Mouse (Mus musculus): ENCODE results near the gene Minpp1.
A peak's percentile ranks its signal among the peaks of the same experiment; 100 is the strongest.

Gene Minpp1

DNA sequence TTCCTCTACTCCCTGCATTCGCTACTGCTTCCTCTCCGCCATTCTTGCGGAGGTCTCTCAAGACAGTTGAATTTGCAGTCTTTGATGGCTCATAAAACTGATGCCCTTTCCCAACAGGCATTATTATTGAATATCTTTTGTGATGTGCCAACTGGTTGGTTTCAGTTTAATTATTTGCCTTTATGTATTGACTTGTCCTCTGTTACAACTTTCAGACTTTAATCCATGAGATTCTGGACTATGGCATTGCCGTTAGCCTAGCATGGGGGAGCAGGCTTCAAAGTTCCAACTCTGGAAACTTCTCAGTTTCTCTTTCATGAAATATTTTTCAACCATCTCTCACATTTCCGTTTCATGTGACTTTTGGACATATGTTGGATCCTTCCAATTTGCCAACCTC is 41.6 kb downstream of the Minpp1 start:
- DNase-seq (ENCODE audit: low spot score), result no peak

GRCm38 (mm10) chr19:32528723-32529122 is 43.2 kb downstream of the Minpp1 start:
- DNase-seq (ENCODE audit: low spot score), result no peak

DNA sequence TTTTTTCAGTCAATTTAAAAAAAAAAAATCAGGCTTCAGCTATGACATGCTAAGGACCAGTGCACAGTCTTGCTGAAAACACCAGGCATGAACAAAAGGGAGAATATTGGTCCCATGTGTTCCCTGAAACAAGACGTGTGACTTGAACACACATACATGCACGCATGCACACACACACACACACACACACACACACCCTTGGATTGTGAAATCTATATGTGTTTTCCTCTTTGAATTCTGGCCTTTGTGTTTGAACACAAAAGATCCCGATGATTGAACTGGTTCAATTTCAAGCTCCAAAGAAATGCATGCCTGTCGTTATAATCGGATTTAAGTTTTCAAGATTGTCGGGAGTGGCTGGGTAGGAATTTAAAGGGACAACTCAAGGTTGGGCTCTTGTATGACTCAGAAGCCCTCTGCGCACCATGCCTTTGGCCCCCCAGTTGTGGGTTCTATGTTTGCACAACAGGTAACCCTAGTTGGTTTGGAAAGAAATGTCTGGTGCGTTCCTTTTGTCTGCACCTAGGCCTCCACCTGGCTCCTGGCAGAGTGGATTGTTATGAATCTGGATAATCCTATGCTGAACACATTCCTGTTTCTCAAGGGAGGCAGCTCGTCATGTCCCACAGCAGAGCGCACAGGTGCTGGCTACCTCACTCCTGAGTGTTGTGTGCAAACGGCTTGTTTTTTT is 43.8 kb downstream of the Minpp1 start:
- no peak for DNase-seq (ENCODE audit: low spot score)

DNA sequence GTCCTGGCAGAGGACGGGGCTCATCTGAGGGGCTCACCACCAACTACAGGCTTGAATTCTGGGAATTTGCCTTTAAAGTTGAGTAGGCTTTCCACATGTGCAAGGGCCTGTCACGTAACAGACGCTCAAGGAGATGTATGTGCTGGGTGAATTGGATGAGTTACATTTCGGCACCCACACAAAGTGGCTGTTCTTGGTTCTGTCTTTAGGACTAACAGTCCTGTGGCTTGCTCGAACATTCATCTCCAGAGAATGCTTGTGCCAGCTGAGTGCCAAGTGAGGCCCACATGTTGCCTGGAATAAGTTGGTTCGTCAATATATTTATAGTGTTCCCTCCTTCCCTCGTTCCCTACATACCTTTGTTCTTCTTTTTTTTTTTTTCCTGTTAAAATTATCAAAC is 44.7 kb downstream of the Minpp1 start:
- no peak for DNase-seq (ENCODE audit: low spot score)

DNA sequence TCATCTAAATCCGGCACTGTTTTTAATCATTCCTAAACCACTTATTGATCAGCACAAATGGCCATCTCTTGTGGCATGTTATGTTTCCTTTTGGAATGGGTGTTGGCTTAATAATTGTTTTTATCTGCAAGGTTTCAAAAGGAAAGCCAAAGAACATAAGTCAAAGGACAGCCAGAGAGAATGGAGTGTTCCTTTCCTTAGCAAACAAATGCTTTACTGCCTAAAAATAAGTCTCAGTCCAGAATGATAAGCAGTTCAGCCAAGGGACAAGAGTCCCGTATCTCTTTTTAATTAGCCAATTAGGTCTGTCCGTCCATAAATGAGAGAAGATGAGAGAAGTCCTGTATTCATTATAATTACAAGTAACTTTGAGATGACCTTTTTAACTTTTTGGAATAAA is 46.8 kb downstream of the Minpp1 start:
- DNase-seq (ENCODE audit: low spot score), result no peak

GRCm38 (mm10) chr19:32532737-32533505 is 47.4 kb downstream of the Minpp1 start:
- no peak for DNase-seq (ENCODE audit: low spot score)

GRCm38 (mm10) chr19:32534887-32535286 is 49.3 kb downstream of the Minpp1 start:
- no peak for DNase-seq (ENCODE audit: low spot score)

- DNase-seq (ENCODE audit: low spot score), result no peak
Measured at GRCm38 (mm10) chr19:32542784-32543490, 57.4 kb downstream of the Minpp1 start.

GRCm38 (mm10) chr19:32547396-32547795 is 61.8 kb downstream of the Minpp1 start:
- no peak for DNase-seq (ENCODE audit: low spot score)

DNA sequence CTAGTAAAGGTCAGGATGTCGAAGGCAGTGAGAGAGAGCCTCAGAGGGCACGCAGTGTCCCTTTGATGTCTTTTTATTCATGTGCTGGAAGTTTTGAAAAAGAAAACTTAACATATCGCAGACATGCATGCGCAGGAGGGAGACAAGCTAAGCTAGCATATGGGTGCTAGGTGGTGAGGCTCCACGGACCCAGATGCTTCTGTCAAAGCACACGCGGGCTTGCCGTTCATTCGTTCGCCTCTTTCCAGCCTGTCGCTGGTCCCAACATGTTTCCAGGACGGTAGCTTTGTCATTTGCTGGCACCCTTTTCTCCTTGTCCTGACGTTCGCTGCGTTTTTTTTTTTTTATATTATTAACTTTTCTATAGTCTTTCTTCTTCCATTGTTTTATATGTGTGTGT is 62.6 kb downstream of the Minpp1 start:
- DNase-seq (ENCODE audit: low spot score), result no peak

GRCm38 (mm10) chr19:32550446-32550845 is 64.9 kb downstream of the Minpp1 start:
- DNase-seq (ENCODE audit: low spot score), result no peak

DNA sequence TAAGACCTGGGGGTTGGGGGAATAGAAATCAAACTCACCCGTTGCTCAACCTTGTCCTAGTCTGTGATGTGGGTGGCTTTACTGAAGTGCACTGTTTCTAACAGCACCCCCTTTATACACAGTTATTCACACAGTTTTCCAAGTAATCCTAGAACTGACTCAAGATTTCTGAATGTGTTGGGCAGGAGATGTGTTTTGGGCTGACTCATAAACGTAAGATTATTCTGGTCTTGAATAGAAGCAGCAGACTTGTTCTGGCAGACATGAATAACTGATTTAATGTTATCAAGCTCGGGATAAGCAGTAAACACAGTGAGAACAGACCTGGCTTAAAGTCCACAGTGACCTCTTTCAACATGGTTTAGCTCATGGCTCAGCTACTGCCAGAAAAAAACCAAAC is 65.9 kb downstream of the Minpp1 start:
- no peak for DNase-seq (ENCODE audit: low spot score)

GRCm38 (mm10) chr19:32552106-32552505 is 66.5 kb downstream of the Minpp1 start:
- no peak for DNase-seq (ENCODE audit: low spot score)

DNA sequence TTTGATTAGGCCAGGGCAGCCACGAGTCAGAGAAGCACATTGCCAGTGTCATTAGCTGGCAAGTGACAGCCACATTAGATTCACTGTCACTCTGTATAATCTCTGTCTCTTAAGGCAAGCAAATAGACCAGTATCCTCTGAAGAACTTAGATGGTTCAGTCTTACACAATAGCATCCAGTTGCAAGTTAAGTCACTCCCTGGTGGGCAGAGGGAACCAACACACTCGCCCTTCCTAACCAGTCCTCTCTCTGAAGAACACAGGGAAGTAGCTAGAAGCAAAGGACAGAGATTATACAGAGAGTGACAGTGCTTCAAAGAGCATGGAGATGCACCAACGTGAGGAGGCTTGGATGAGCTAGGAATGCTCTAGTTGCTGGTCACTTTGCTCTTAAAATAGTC is 67.7 kb downstream of the Minpp1 start:
- DNase-seq (ENCODE audit: low spot score), result no peak

DNA sequence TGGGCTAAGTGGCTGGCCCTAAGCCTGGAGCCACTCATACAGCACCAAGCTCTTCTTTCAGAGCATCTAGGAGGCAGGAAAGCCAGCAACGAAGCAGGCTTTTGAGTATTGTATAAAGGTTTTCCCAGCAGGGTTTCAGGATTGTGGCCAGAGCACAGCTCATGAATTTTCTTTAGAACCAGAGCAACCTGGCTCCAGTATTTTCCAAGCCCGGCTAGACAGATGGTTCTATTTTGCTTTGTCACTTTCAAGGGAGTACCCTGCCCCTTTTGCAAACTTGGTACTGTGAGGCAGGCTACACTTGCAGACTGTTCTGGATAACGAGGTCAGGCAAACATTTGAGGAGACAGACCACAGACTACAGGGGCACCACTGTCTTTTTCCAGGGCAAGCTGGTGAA is 69.7 kb downstream of the Minpp1 start:
- peak; percentile 4 for DNase-seq (ENCODE audit: low spot score)
